Mouse (Mus musculus) urinary bladder, postnatal 14 days (tissue): ENCODE measurements around the gene Relch.

Source experiments
- DNase-seq: peaks from one replicate; pipeline ENCODE4 v3.0.0; 2021; ENCODE audit warnings: low spot score

The Relch gene

GRCm38 (mm10) chr1:105795705-105796104, 132.0 kb downstream of the Relch start:
- no peak for DNase-seq

DNA sequence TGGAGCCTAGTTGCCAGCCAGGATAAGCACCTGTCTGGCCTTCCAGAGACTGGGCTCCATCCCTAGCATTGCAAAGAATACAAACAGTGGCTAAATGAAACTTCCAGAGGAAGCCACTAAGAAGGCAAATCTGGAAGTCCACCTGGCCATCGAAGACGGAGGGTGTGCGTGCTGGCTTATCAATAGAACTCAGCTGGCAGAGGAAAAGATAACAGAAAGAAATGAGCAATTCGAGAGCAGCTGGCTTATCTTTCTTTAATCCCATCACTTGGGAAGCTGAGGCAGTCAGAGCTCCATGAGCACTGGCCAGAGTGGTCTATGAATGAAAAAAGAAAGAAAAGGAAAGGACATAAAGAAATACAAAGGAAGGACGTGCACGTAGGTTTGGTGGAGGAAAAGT, 136.9 kb downstream of the Relch start:
- DNase-seq: no peak

DNA sequence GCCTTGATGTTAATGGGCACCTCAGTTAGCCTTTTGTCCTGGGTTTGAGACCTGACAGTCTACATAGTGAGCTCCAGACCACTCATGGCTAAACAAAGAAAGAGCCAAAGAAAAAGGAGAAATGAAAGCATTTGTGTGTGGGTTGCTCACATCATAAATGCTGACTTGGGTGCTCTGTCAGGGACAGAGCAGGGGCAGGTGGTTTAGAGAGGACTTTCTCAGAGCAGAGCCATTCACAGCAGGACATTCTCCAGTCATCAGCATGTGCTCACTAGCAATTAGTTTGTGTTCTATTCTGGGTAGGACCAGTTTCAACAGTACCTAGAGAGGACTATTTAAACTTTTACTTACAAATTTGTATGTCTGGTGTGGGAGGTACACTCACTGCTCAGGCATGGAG, 137.6 kb downstream of the Relch start:
- DNase-seq: no peak

- no peak for DNase-seq
Observed at GRCm38 (mm10) chr1:105802941-105803340, 139.3 kb downstream of the Relch start.

GRCm38 (mm10) chr1:105804285-105804684, 140.6 kb downstream of the Relch start:
- DNase-seq: no peak
